Mouse (Mus musculus) frontal cortex, adult (tissue): ENCODE data around the gene Ptges3l.
"Not testable (repeated sequence)": the region's sequence is repeated elsewhere in the genome, so short reads cannot be mapped to it uniquely, and the experiment has no call there.

Source experiments
- ATAC-seq: cut with Nextera tagmentation; 2 replicates; pipeline ENCODE4 v1.9.2; 2017; ENCODE audit warnings: mild to moderate bottlenecking, moderate library complexity, mixed read lengths; ENCODE audit not compliant: low TSS enrichment

Ptges3l gene

DNA sequence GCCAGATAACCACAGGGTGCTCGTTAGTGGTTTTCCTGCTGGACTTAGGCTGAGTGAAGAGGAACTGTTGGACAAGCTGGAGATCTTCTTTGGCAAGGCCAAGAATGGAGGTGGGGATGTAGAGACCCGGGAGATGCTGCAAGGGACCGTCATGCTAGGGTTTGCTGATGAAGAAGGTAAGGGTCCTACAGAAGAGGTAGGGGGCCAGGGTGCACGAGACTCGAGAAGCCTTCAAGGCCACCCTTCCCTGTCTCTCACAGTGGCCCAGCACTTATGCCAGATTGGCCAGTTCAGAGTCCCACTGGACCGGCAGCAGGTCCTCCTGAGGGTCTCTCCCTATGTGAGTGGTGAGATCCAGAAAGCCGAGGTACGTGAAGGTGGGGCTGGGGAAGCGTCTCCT, 32.5 kb upstream of the Ptges3l start:
- no peak for ATAC-seq

DNA sequence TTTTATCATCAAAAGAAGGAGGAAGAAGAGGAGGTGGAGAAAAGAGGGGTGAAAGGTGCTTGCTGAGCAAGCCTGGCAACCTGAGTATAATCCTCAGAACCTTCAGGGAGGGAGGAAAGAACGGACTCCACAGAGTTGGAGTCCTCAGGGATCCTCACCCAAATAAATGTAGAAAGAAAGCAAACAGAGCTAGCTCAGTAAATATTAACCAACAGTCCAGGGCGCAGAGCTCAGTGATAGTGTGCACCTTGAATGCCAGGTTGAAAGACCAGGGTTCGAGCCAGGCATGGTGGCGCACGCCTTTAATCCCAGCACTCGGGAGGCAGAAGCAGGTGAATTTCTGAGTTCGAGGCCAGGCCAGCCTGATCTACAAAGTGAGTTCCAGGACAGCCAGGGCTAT, 30.5 kb upstream of the Ptges3l start:
- no peak for ATAC-seq

- no peak for ATAC-seq
Observed at GRCm38 (mm10) chr11:101454702-101455101, 29.6 kb upstream of the Ptges3l start.

GRCm38 (mm10) chr11:101452093-101452774, 27.1 kb upstream of the Ptges3l start:
- no peak for ATAC-seq

DNA sequence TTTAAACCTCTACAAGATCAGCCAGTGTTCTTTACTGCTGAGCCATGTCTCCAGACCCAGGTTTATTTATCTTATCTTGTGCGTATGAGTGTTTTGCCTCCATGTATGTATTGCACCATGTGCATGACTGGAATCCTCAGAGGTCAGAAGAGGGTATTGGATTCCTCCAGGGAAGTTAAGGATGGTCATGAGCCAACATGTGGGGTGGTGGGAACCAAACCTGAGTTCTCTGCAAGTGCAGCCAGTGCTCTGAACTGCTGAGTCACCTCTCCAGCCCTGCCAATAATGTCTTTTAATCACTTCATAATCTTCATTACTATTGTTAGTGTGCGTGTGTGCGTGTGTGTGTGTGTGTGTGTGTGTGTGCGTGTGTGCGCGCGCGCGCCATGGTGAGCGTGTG, 26.4 kb upstream of the Ptges3l start:
- ATAC-seq, result no peak

- ATAC-seq, result no peak
Observed at GRCm38 (mm10) chr11:101450394-101450793, 25.3 kb upstream of the Ptges3l start.

GRCm38 (mm10) chr11:101449596-101449995, 24.5 kb upstream of the Ptges3l start:
- not testable (repeated sequence) for ATAC-seq

- ATAC-seq, result no peak
Observed at GRCm38 (mm10) chr11:101448899-101449298, 23.8 kb upstream of the Ptges3l start.

DNA sequence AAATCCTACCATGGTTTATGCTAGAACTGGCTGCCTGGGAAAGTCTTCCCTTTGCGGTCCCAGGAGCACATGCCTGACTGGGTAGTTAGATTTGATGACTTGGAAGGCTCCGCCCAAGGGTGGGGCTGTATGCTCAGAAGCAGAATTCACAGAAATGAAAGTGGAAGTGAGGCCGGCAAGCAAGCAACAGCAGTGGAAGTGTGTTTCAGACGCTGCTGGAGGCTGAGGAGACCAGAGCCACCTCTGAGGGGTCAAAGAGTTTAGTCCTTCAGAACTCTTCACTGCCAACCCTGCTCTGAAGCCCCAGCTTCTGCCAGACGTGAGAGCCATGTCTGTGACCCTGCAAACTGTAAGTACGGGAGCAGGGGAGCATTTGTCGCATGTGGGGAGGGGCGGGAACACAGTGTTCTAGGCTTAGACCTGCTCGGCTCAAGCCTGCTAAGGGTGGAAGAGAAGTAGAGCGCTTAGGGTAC, 23.2 kb upstream of the Ptges3l start, which contains the start of gene Ifi35:
TSS of gene Ifi35 (plus strand) at position 134 of the 473 bp plus-strand sequence.
- peak; percentile 20; the same call in 1 of the 2 replicates for ATAC-seq

DNA sequence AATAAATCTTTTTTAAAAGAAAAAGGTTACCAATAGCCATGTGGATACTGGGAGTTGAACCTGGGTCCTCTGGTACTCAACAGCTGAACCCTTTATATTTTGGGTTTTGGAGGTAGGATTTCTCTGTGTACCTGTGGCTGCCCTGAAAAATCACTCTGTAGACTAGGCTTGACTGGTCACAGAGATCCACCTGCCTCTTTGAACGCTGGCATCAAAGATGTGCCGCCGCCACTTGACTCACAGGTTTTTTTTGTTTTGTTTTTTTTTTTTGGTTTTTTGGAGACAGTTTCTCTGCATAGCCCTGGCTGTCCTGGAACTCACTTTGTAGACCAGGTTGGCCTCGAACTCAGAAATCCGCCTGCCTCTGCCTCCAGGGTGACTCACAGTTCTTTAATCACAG, 22.7 kb upstream of the Ptges3l start:
- no peak for ATAC-seq

GRCm38 (mm10) chr11:101446860-101447259, 21.7 kb upstream of the Ptges3l start:
- not testable (repeated sequence) for ATAC-seq

GRCm38 (mm10) chr11:101446319-101446718, 21.2 kb upstream of the Ptges3l start:
- ATAC-seq, result no peak

- ATAC-seq, result no peak
Observed at GRCm38 (mm10) chr11:101442760-101443159, 17.6 kb upstream of the Ptges3l start.

DNA sequence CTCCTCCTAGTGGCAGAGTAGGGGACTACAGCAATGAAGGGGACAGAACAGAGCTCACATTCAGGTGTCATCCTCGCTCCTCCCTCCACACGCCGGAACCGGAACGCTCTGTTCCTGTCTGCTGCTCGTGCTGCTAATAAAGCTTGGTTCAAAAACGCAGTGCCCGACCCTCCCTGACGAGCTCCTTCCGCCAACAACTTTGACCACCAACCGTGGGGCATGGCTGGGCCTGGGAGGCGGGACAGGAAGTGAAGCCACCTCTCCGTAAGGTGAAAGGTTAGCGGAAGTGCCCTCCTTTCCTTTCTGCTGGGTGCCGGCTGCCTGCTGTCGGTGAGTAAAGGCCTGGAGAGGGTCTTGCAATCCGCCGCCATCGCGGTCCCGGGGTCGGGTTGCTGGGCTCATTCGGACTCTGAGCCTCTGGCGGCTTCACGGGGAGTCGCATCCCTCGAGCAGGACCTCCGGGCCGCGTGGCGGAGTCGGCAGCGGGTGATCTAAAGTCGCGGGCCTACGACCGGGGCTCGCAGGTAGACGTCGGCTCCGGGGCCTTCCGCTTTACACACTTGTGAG, 17.1 kb upstream of the Ptges3l start, which contains the start of gene Rpl27:
TSS of gene Rpl27 (plus strand) at position 172 of the 567 bp plus-strand sequence.
- ATAC-seq, result peak; percentile 99

DNA sequence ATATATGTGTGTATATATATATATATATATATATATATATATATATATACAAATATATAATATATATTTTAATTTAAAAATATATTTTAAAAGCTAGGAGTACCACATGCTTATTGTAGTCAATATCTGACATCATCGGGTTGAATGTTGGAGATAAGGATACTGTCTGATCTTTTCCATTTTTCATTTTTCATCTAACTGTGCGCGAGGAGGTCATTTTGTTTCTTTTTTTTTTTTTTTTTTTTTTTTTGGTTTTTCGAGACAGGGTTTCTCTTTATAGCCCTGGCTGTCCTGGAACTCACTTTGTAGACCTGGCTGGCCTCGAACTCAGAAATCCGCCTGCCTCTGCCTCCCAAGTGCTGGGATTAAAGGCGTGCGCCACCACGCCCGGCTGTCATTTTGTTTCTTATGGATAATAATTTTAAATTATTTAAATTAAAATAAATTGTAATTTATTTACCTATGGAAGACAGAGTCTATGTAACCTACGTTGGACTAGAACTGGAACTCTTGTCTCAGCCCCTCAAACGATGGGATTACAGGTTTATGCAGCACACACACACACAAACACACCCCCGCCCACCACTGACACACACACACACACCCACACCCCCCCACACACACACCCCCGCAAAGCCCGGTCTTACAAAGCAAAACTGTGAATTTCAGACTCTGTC, 16.5 kb upstream of the Ptges3l start:
- ATAC-seq, result not testable (repeated sequence)

DNA sequence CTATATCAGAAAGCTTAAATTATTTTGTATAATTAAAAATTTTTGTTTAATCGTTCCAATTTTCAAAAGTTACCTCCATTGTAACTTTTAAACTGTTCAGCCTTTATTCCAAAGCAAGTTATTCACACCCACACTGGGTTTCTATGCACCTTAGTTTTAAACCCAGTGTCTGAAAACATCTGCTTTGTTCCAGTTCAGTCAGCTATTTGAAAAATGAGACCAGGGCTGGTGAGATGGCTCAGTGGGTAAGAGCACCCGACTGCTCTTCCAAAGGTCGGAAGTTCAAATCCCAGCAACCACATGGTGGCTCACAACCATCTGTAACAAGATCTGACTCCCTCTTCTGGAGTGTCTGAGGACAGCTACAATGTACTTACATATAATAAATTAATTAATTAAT, 12.9 kb upstream of the Ptges3l start:
- ATAC-seq, result not testable (repeated sequence)

- ATAC-seq, result no peak
Observed at GRCm38 (mm10) chr11:101436916-101437315, 11.8 kb upstream of the Ptges3l start.

DNA sequence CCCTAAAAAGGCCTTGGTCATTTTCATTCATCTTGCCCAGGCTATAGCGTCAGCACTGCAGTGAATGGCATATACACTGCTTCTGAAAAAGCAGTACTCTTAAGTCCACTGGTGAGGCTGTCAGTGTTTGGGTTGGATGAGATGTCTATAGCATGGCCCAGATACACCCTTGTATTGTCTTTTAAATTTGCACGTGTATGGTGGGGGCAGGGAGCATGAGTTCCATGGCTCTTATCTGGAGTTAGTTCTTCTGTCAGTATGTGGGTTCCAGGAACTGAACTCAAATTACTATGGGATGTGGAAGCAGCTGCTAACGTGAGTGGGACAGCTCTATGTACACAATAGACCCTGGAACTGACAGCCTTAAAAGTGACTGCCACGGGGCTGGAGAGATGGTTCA, 10.7 kb upstream of the Ptges3l start:
- ATAC-seq, result no peak

- no peak for ATAC-seq
Observed at GRCm38 (mm10) chr11:101433396-101433795, 8.3 kb upstream of the Ptges3l start.

- ATAC-seq, result no peak
Observed at GRCm38 (mm10) chr11:101431327-101431726, 6.2 kb upstream of the Ptges3l start.

- no peak for ATAC-seq
Observed at GRCm38 (mm10) chr11:101426165-101426564, 1.0 kb upstream of the Ptges3l start.

- ATAC-seq, result peak; percentile 68
Observed at GRCm38 (mm10) chr11:101424105-101424851, 855 bp downstream of the Ptges3l start, which contains the start of gene Gm27029. Gene Gm27029 (minus strand): TSS chr11:101424796.
